17 mouse cellular contexts compared by ENCODE assay signal in genomic region chr8:103166623-103167316, GRCm38 (mm10).
A peak's percentile ranks its signal among the peaks of the same experiment; 100 is the strongest.
DNase-seq lines count a peak whose midpoint lies in the region; ATAC-seq and TF ChIP-seq lines count a peak whose summit lies in the region.
"Had no signal": no experiment of that assay in that cellular context is flagged by ENCODE, and none has a peak within 500 bp of the region (broad histone marks: within the 10 kb centered on the region; RNA-seq: fewer than 3 reads in every experiment).

No protein-coding gene starts in this region.

- no peak overlapping the region for H3K4me3 ChIP-seq in forebrain, embryonic 11.5 days (ENCODE audit: low read depth, low read length)
- no peak overlapping the region for H3K4me3 ChIP-seq in forebrain, embryonic 10.5 days
- H3K4me3 ChIP-seq in forebrain, embryonic 14.5 days (ENCODE audit: low read depth, low read length) = no peak overlapping the region
- H3K4me3 ChIP-seq in midbrain, embryonic 13.5 days (replicated peaks) = no peak overlapping the region
- H3K4me3 ChIP-seq: layer of hippocampus, adult 2 months had no signal

- WGBS in forebrain, embryonic 11.5 days = 62% methylated on average over 7 of the region's 7 CpGs
- 62% methylated on average over 7 of the region's 7 CpGs for WGBS in forebrain, embryonic 10.5 days
- WGBS in forebrain, embryonic 14.5 days = 56% methylated on average over 7 of the region's 7 CpGs
- WGBS in midbrain, embryonic 13.5 days = 46% methylated on average over 7 of the region's 7 CpGs

- ATAC-seq in forebrain, embryonic 11.5 days (replicated peaks; ENCODE audit: low FRiP score) = peak; percentile 61; the same call in 1 of the 2 replicates
- peak; percentile 54; the same call in 1 of the 2 replicates for ATAC-seq in forebrain, embryonic 14.5 days
- ATAC-seq in midbrain, embryonic 13.5 days = peak; percentile 89
- ATAC-seq: Patski had no signal

- no peak overlapping the region for H3K9ac ChIP-seq in forebrain, embryonic 11.5 days (ENCODE audit: low read length)
- H3K9ac ChIP-seq in forebrain, embryonic 14.5 days (ENCODE audit: low read length) = no peak overlapping the region
- H3K9ac ChIP-seq in midbrain, embryonic 13.5 days (replicated peaks) = no peak overlapping the region
- H3K9ac ChIP-seq: liver, embryonic 14.5 days had no signal

- H3K4me2 ChIP-seq in forebrain, embryonic 11.5 days (ENCODE audit: low read depth, low read length, severe bottlenecking) = no peak overlapping the region
- no peak overlapping the region for H3K4me2 ChIP-seq in forebrain, embryonic 14.5 days (ENCODE audit: low read length)
- H3K4me2 ChIP-seq in midbrain, embryonic 13.5 days (replicated peaks) = no peak overlapping the region
- H3K4me2 ChIP-seq: heart, embryonic 11.5 days had no signal

- no peak for TF ChIP-seq CTCF in brain, embryonic 14.5 days (IDR thresholded peaks at IDR 0.05; ENCODE audit: borderline replicate concordance, extremely low read depth, insufficient read depth, insufficient read length)

- no peaks in the 10 kb centered on the region for H3K9me3 ChIP-seq in forebrain, embryonic 11.5 days (ENCODE audit: control insufficient read depth, low read length)
- no peaks in the 10 kb centered on the region for H3K9me3 ChIP-seq in forebrain, embryonic 10.5 days
- H3K9me3 ChIP-seq in forebrain, embryonic 14.5 days (replicated peaks; ENCODE audit: control insufficient read depth, low read length) = no peaks in the 10 kb centered on the region
- no peaks in the 10 kb centered on the region for H3K9me3 ChIP-seq in midbrain, embryonic 13.5 days

- DNase-seq in forebrain, embryonic 11.5 days (ENCODE audit: low spot score) = no peak
- DNase-seq in forebrain, embryonic 10.5 days (ENCODE audit: extremely low spot score, low spot score) = no peak
- DNase-seq in brain, embryonic 14.5 days (ENCODE audit: low read depth) = peak; percentile 67
- DNase-seq in forebrain, embryonic 14.5 days (ENCODE audit: low spot score) = peak; percentile 33
- DNase-seq in kidney, postnatal 36 days = no peak
- DNase-seq in adrenal gland, adult 18-20 months (ENCODE audit: low spot score in 2 of 2) = no peak
- DNase-seq in urinary bladder, adult 2 months (ENCODE audit: low spot score) = no peak
- DNase-seq: cerebellum, adult 8-10 months; gastrocnemius, postnatal 14 days; heart, postnatal 36 days; kidney, adult 2 months; lung, postnatal 14 days had no signal

- H3K27ac ChIP-seq in forebrain, embryonic 11.5 days (ENCODE audit: low read depth, low read length) = no peak overlapping the region
- H3K27ac ChIP-seq in forebrain, embryonic 10.5 days = no peak overlapping the region
- H3K27ac ChIP-seq in forebrain, embryonic 14.5 days (ENCODE audit: low read depth, low read length) = no peak overlapping the region
- H3K27ac ChIP-seq in midbrain, embryonic 13.5 days = no peak overlapping the region
- H3K27ac ChIP-seq: layer of hippocampus, adult 2 months; liver, embryonic 14.5 days had no signal

- H3K27me3 ChIP-seq in forebrain, embryonic 11.5 days (ENCODE audit: control insufficient read depth, insufficient read depth, low read length) = no peaks in the 10 kb centered on the region
- H3K27me3 ChIP-seq in forebrain, embryonic 10.5 days (ENCODE audit: poor library complexity, severe bottlenecking) = no peaks in the 10 kb centered on the region
- no peaks in the 10 kb centered on the region for H3K27me3 ChIP-seq in forebrain, embryonic 14.5 days (replicated peaks; ENCODE audit: control insufficient read depth, insufficient read depth, low read length)
- H3K27me3 ChIP-seq in midbrain, embryonic 13.5 days = no peaks in the 10 kb centered on the region
- H3K27me3 ChIP-seq: Patski had no signal

- H3K4me1 ChIP-seq in forebrain, embryonic 11.5 days (replicated peaks; ENCODE audit: control insufficient read depth, insufficient read depth, low read length) = no peaks in the 10 kb centered on the region
- H3K4me1 ChIP-seq in forebrain, embryonic 10.5 days = peaks cover 5% of the 10 kb centered on the region; the same call in 1 of the 2 replicates
- no peaks in the 10 kb centered on the region for H3K4me1 ChIP-seq in forebrain, embryonic 14.5 days (ENCODE audit: control insufficient read depth, insufficient read depth, low read length)
- H3K4me1 ChIP-seq in midbrain, embryonic 13.5 days (replicated peaks) = peaks cover 3% of the 10 kb centered on the region; the same call in 1 of the 2 replicates

- no peaks in the 10 kb centered on the region for H3K36me3 ChIP-seq in forebrain, embryonic 11.5 days (ENCODE audit: control insufficient read depth, insufficient read depth, low read length)
- no peaks in the 10 kb centered on the region for H3K36me3 ChIP-seq in forebrain, embryonic 10.5 days (replicated peaks)
- no peaks in the 10 kb centered on the region for H3K36me3 ChIP-seq in forebrain, embryonic 14.5 days (ENCODE audit: control insufficient read depth, insufficient read depth, low read length)
- H3K36me3 ChIP-seq in midbrain, embryonic 13.5 days = no peaks in the 10 kb centered on the region

- no peak for TF ChIP-seq POLR2A in brain, embryonic 14.5 days (IDR thresholded peaks at IDR 0.05; ENCODE audit: borderline replicate concordance, extremely low read depth, insufficient read depth, insufficient read length, poor library complexity, severe bottlenecking)

Comparison
In these comparisons a context has a peak if more than half of its experiments do, and no peak if none do; other contexts are left out.
1. DNase-seq: peak in brain, embryonic 14.5 days (single experiment) and forebrain, embryonic 14.5 days (single experiment); none in forebrain, embryonic 11.5 days (single experiment), forebrain, embryonic 10.5 days (single experiment), kidney, postnatal 36 days (0 of 2), adrenal gland, adult 18-20 months (0 of 2) and urinary bladder, adult 2 months (single experiment).
2. Peak in every context shown above with its lines, with median percentiles within 50 percentile points of each other: ATAC-seq.